Mouse (Mus musculus): ENCODE measurements at regions not wholly inside any gene's neighbourhood (a gene's known extent, or its start where the extent isn't known, plus 50 kb on each side); places are given as distances from the start of the nearest gene placed in this dataset.

GRCm38 (mm10) chr13:55983851-55984250 lies 147.9 kb upstream of the Pitx1 start:
- Histone ChIP-seq H3K4me3 (no peak overlapping the region), H3K4me1 (peaks cover 38% of the 10 kb centered on the region), H3K27ac (no peak overlapping the region), H3K27me3 (ENCODE audit: poor library complexity, severe bottlenecking) (peaks cover 82% of the 10 kb centered on the region), H3K36me3 (replicated peaks) (no peaks in the 10 kb centered on the region), H3K9me3 (no peaks in the 10 kb centered on the region)
- WGBS: 44% methylated on average over 9 of the region's 9 CpGs
- DNase-seq (ENCODE audit: extremely low spot score, low spot score): no peak

- no peak for DNase-seq (ENCODE audit: extremely low spot score, low spot score)
- no peak overlapping the region for H3K27ac ChIP-seq
- H3K4me1 ChIP-seq: peaks cover 37% of the 10 kb centered on the region
Measured at GRCm38 (mm10) chr13:55981041-55981440, 145.0 kb upstream of the Pitx1 start.

GRCm38 (mm10) chr13:55977902-55978301 lies 141.9 kb upstream of the Pitx1 start:
- 81% methylated on average over 3 of the region's 3 CpGs for WGBS
- H3K27me3 ChIP-seq (ENCODE audit: poor library complexity, severe bottlenecking): peaks cover 45% of the 10 kb centered on the region
- H3K4me3 ChIP-seq: no peak overlapping the region
- no peak overlapping the region for H3K27ac ChIP-seq
- no peak for DNase-seq (ENCODE audit: extremely low spot score, low spot score)
- H3K4me1 ChIP-seq: peaks cover 20% of the 10 kb centered on the region
- no peaks in the 10 kb centered on the region for H3K36me3 ChIP-seq (replicated peaks)
- H3K9me3 ChIP-seq: no peaks in the 10 kb centered on the region

More at GRCm38 (mm10) chr13:55981041-55981440, 145.0 kb upstream of the Pitx1 start:
- Histone ChIP-seq H3K36me3 (replicated peaks) (no peaks in the 10 kb centered on the region), H3K4me3 (no peak overlapping the region), H3K27me3 (ENCODE audit: poor library complexity, severe bottlenecking) (peaks cover 75% of the 10 kb centered on the region), H3K9me3 (no peaks in the 10 kb centered on the region)
- WGBS: 56% methylated on average over 6 of the region's 6 CpGs

GRCm38 (mm10) chr13:55976911-55977381 lies 141.0 kb upstream of the Pitx1 start:
- Histone ChIP-seq H3K4me3 (no peak overlapping the region), H3K27ac (no peak overlapping the region), H3K27me3 (ENCODE audit: poor library complexity, severe bottlenecking) (peaks cover 35% of the 10 kb centered on the region), H3K9me3 (no peaks in the 10 kb centered on the region), H3K36me3 (replicated peaks) (no peaks in the 10 kb centered on the region), H3K4me1 (peaks cover 19% of the 10 kb centered on the region)
- WGBS: 77% methylated on average over 10 of the region's 10 CpGs
- no peak for DNase-seq (ENCODE audit: extremely low spot score, low spot score)

DNA sequence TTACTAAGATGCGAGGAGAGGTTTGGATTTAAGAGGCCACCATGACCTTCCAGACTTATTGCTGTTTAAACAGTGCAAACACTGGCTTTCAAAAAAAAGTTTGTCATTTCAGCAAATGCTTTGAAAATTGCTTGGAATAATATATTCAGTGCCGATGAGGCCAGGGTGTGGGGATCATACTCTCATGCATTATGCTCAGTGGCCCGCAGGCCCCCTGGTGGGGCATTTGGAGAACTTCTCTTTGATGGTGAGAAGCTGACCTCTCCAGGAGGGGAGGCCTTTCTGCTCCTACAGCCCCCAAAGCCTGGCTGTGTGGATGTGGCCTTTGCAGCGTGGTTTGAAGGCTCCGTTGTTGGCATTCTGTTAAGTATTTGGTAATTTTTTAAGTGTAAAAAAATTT lies 138.1 kb upstream of the Pitx1 start:
- H3K4me3 ChIP-seq: no peak overlapping the region
- H3K4me1 ChIP-seq: peaks cover 10% of the 10 kb centered on the region
- no peaks in the 10 kb centered on the region; the same call in 1 of the 2 replicates for H3K9me3 ChIP-seq
- H3K27ac ChIP-seq: no peak overlapping the region
- H3K27me3 ChIP-seq (ENCODE audit: poor library complexity, severe bottlenecking): peaks cover 10% of the 10 kb centered on the region; the same call in 1 of the 2 replicates
- DNase-seq (ENCODE audit: extremely low spot score, low spot score): no peak
- H3K36me3 ChIP-seq (replicated peaks): no peaks in the 10 kb centered on the region
- 63% methylated on average over 5 of the region's 5 CpGs for WGBS

DNA sequence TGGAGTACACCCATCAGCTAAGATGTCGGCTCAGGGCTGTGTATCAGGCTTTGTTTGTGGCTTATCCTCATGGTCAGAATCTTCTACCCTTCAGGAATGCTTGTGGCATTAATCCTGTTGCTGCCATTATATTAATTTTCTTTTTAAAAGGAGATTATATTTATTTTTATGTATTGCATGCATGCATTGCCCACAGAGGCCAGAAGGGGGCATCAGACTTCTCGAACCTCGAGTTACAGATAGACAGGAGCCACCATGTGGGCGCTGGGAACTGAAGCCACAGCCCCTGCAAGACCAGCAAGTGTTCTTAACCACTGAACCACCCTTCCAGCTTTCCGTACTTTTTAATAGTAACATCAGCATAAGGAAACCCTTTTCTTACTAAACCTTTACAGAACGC lies 134.7 kb upstream of the Pitx1 start:
- 87% methylated on average over 6 of the region's 6 CpGs for WGBS
- no peak overlapping the region for H3K27ac ChIP-seq
- DNase-seq (ENCODE audit: extremely low spot score, low spot score): no peak

DNA sequence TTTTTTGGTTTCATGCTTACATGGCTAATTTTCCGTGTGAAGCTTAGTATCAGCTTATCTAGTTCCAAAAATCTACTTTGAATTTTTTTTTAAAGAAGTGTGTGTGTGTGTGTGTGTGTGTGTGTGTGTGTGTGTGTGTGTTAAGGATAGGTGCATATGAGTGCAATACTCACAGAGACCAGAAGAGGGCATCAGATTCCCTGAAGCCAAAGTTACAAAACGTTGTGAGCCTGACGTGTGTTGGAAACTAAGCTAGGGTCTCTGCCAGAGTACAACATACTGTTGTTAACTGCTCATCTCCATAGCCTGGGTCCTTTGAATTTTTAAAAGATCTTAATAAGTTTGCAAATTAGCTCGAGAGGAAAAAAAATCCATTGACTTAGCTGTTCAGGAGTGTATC lies 133.5 kb upstream of the Pitx1 start:
- no peak for DNase-seq (ENCODE audit: extremely low spot score, low spot score)
- Histone ChIP-seq H3K27ac (no peak overlapping the region), H3K4me1 (peaks cover 23% of the 10 kb centered on the region), H3K4me3 (no peak overlapping the region), H3K9me3 (no peaks in the 10 kb centered on the region; the same call in 1 of the 2 replicates), H3K27me3 (ENCODE audit: poor library complexity, severe bottlenecking) (peaks cover 35% of the 10 kb centered on the region), H3K36me3 (replicated peaks) (no peaks in the 10 kb centered on the region)
- 87% methylated on average over 4 of the region's 4 CpGs for WGBS

More for the DNA sequence above, 134.7 kb upstream of the Pitx1 start:
- Histone ChIP-seq H3K27me3 (ENCODE audit: poor library complexity, severe bottlenecking) (peaks cover 23% of the 10 kb centered on the region), H3K9me3 (no peaks in the 10 kb centered on the region; the same call in 1 of the 2 replicates), H3K4me3 (no peak overlapping the region), H3K36me3 (replicated peaks) (no peaks in the 10 kb centered on the region), H3K4me1 (peaks cover 14% of the 10 kb centered on the region)

DNA sequence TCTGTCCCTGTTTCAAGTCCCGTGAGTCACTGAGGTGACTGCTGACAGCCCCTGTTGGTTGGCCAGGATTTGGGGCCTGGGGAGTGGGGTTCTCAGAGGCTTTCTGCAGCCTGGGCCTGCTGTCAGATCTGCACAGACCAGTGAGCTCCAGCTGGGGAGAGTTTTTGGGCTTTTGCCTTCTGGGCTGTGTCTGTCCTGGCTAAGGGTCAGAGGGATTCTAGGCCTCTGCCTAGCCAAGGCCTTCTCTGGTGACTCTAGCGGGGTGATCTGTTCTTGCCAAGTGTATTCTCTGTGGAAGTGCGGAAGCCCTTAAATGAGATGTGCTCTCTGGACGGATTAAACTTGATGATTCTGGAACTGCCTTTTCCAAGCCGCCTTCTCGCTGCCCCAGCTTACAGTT lies 131.2 kb upstream of the Pitx1 start:
- no peaks in the 10 kb centered on the region; the same call in 1 of the 2 replicates for H3K9me3 ChIP-seq
- H3K36me3 ChIP-seq (replicated peaks): no peaks in the 10 kb centered on the region
- H3K4me3 ChIP-seq: no peak overlapping the region
- H3K27me3 ChIP-seq (ENCODE audit: poor library complexity, severe bottlenecking): peaks cover 58% of the 10 kb centered on the region
- 86% methylated on average over 6 of the region's 6 CpGs for WGBS
- no peak overlapping the region for H3K27ac ChIP-seq
- DNase-seq (ENCODE audit: extremely low spot score, low spot score): no peak
- H3K4me1 ChIP-seq: peaks cover 34% of the 10 kb centered on the region

DNA sequence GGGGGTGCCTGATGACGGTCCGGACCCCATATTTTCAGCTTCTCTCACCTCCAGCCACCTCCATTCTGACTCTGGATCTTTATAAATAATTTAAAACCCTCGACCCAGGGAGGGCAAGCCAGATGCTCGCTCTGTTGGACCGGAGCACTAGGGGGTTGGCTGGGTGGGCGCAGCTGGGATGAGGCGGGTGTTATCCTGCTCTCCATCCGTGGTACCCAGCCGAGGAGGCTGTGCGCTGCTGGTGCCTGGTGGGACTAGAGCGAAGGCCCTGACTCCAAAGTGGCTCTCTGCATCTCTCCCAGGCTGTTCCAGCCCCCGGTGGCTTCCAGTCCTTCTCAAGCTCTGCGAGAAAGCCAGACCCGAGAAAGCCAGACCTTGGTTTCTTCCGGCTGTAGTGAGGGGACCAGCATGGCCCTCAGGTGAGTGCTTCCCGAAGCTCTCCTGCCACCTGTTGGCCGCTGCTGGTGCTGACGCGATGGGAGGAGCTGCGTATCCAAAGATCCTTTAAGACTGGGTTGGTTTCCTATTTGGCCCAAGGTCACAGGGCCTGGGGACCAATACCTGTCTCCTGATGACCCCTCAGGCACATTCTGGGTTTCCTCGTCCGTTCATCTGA lies 127.1 kb upstream of the Pitx1 start:
- H3K27ac ChIP-seq: 0 out of 2 replicates have a peak overlapping the region, but pooled peaks have one; percentile 53

GRCm38 (mm10) chr13:55962254-55962866 lies 126.4 kb upstream of the Pitx1 start:
- H3K27ac ChIP-seq: no peak overlapping the region
- H3K4me3 ChIP-seq: peak overlapping the region; percentile 52
- 16% methylated on average over 18 of the region's 18 CpGs for WGBS
- no peaks in the 10 kb centered on the region for H3K9me3 ChIP-seq
- peaks cover 53% of the 10 kb centered on the region for H3K4me1 ChIP-seq
- peaks cover 91% of the 10 kb centered on the region for H3K27me3 ChIP-seq (ENCODE audit: poor library complexity, severe bottlenecking)
- no peaks in the 10 kb centered on the region for H3K36me3 ChIP-seq (replicated peaks)
- peak; percentile 44 for DNase-seq (ENCODE audit: extremely low spot score, low spot score)

More for the DNA sequence above, 127.1 kb upstream of the Pitx1 start:
- no peaks in the 10 kb centered on the region for H3K36me3 ChIP-seq (replicated peaks)
- H3K4me3 ChIP-seq: peak overlapping the region; percentile 52
- no peaks in the 10 kb centered on the region for H3K9me3 ChIP-seq
- peaks cover 89% of the 10 kb centered on the region for H3K27me3 ChIP-seq (ENCODE audit: poor library complexity, severe bottlenecking)
- peaks cover 45% of the 10 kb centered on the region for H3K4me1 ChIP-seq
- WGBS: 7% methylated on average over 22 of the region's 22 CpGs
- peak; percentile 83 for DNase-seq (ENCODE audit: extremely low spot score, low spot score)

GRCm38 (mm10) chr13:55954346-55954745 lies 118.4 kb upstream of the Pitx1 start:
- Histone ChIP-seq H3K27me3 (ENCODE audit: poor library complexity, severe bottlenecking) (peaks cover 34% of the 10 kb centered on the region), H3K4me3 (no peak overlapping the region), H3K27ac (no peak overlapping the region), H3K9me3 (no peaks in the 10 kb centered on the region), H3K36me3 (replicated peaks) (no peaks in the 10 kb centered on the region), H3K4me1 (peaks cover 22% of the 10 kb centered on the region)
- 87% methylated on average over 6 of the region's 6 CpGs for WGBS
- DNase-seq (ENCODE audit: extremely low spot score, low spot score): no peak

- Histone ChIP-seq H3K9me3 (no peaks in the 10 kb centered on the region), H3K36me3 (replicated peaks) (no peaks in the 10 kb centered on the region), H3K27me3 (ENCODE audit: poor library complexity, severe bottlenecking) (peaks cover 31% of the 10 kb centered on the region), H3K4me1 (peaks cover 30% of the 10 kb centered on the region), H3K27ac (no peak overlapping the region), H3K4me3 (no peak overlapping the region)
- no peak for DNase-seq (ENCODE audit: extremely low spot score, low spot score)
- WGBS: 98% methylated on average over 2 of the region's 2 CpGs
Measured at GRCm38 (mm10) chr13:55953426-55953825, 117.4 kb upstream of the Pitx1 start.

- WGBS: 90% methylated on average over 6 of the region's 6 CpGs
- Histone ChIP-seq H3K27ac (no peak overlapping the region), H3K4me3 (no peak overlapping the region), H3K4me1 (peaks cover 27% of the 10 kb centered on the region), H3K9me3 (no peaks in the 10 kb centered on the region), H3K27me3 (ENCODE audit: poor library complexity, severe bottlenecking) (peaks cover 11% of the 10 kb centered on the region; the same call in 1 of the 2 replicates), H3K36me3 (replicated peaks) (no peaks in the 10 kb centered on the region)
- DNase-seq (ENCODE audit: extremely low spot score, low spot score): no peak
Measured at GRCm38 (mm10) chr13:55950773-55951172, 114.8 kb upstream of the Pitx1 start.
